17 mouse cellular contexts compared by ENCODE assay signal in the genomic region with DNA sequence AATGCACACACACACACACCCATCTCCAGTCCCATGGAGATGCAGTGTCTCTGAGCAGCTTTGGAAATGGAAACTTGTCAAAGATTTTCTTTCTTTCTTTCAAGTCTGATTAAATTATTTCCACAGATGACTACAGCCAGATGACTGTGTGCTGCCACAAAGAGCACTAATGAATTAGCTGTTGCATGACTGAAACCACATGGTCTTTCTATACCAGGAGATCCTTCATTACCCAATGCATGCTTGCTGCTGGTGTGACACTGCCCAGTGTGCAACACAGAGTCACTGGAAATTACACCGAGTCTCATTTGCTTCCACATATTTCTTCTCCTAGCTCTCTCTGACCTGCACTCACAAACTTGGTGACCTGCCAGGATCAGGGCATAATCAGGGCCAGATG.
DNase-seq lines count a peak whose midpoint lies in the region; ATAC-seq lines count a peak whose summit lies in the region.
"Had no signal": no experiment of that assay in that cellular context is flagged by ENCODE, and none has a peak within 500 bp of the region (broad histone marks: within the 10 kb centered on the region; RNA-seq: fewer than 3 reads in every experiment).

No protein-coding gene starts in this region.

- 22% methylated on average over 1 of the region's 1 CpGs for WGBS in embryonic facial prominence, embryonic 15.5 days

- no peak overlapping the region for H3K4me2 ChIP-seq in embryonic facial prominence, embryonic 15.5 days (replicated peaks)
- H3K4me2 ChIP-seq: forebrain, embryonic 13.5 days; hindbrain, embryonic 15.5 days; kidney, embryonic 15.5 days had no signal

- no peak overlapping the region for H3K4me3 ChIP-seq in embryonic facial prominence, embryonic 15.5 days (replicated peaks)
- H3K4me3 ChIP-seq: forebrain, embryonic 13.5 days; hindbrain, embryonic 15.5 days; kidney, embryonic 15.5 days had no signal

- 0 out of 2 replicates have a peak, but pooled peaks cover 4% of the 10 kb centered on the region for H3K4me1 ChIP-seq in embryonic facial prominence, embryonic 15.5 days
- H3K4me1 ChIP-seq: forebrain, embryonic 13.5 days; hindbrain, embryonic 15.5 days; kidney, embryonic 15.5 days had no signal

- 0 out of 2 replicates have a peak overlapping the region, but pooled peaks have one; percentile 22 for H3K27ac ChIP-seq in embryonic facial prominence, embryonic 15.5 days (replicated peaks)
- H3K27ac ChIP-seq: forebrain, embryonic 13.5 days; hindbrain, embryonic 15.5 days; kidney, embryonic 15.5 days; macrophage had no signal

- peak; percentile 5 for DNase-seq in ovary, adult 18-20 months (ENCODE audit: low spot score)
- DNase-seq in ovary, postnatal 10 days (ENCODE audit: low spot score): no peak
- peak; percentile 22 for DNase-seq in lung, postnatal 10 days
- no peak for DNase-seq in urinary bladder, adult 2 months (ENCODE audit: low spot score)
- no peak for DNase-seq in adrenal gland, adult 18-20 months (ENCODE audit: low spot score in 2 of 2)
- DNase-seq: adrenal gland, postnatal 14 days; cerebellum, adult 9-11 months; heart, postnatal 10 days; midbrain, embryonic 14.5 days; thymus, adult 18-20 months had no signal

- no peaks in the 10 kb centered on the region for H3K27me3 ChIP-seq in embryonic facial prominence, embryonic 15.5 days
- H3K27me3 ChIP-seq: forebrain, embryonic 13.5 days; hindbrain, embryonic 15.5 days; kidney, embryonic 15.5 days had no signal

- H3K9me3 ChIP-seq in embryonic facial prominence, embryonic 15.5 days (replicated peaks): no peaks in the 10 kb centered on the region
- H3K9me3 ChIP-seq: forebrain, embryonic 13.5 days; hindbrain, embryonic 15.5 days; kidney, embryonic 15.5 days had no signal

- no peaks in the 10 kb centered on the region for H3K36me3 ChIP-seq in embryonic facial prominence, embryonic 15.5 days
- H3K36me3 ChIP-seq: G1E; hindbrain, embryonic 15.5 days; kidney, embryonic 15.5 days had no signal

- ATAC-seq in embryonic facial prominence, embryonic 15.5 days (ENCODE audit: insufficient number of reproducible peaks, low FRiP score, low TSS enrichment, low read depth): peak; percentile 78; the same call in 1 of the 2 replicates
- no peak for ATAC-seq in granulocyte monocyte progenitor cell, adult 5-6 weeks (replicated peaks; ENCODE audit: poor library complexity, severe bottlenecking)
- ATAC-seq: forebrain, embryonic 13.5 days had no signal

- no peak overlapping the region for H3K9ac ChIP-seq in embryonic facial prominence, embryonic 15.5 days
- H3K9ac ChIP-seq: forebrain, embryonic 13.5 days; hindbrain, embryonic 15.5 days; kidney, embryonic 15.5 days had no signal

Comparison
In these comparisons a context has a peak if more than half of its experiments do, and no peak if none do; other contexts are left out.
1. DNase-seq: peak in ovary, adult 18-20 months (single experiment) and lung, postnatal 10 days (single experiment); none in ovary, postnatal 10 days (single experiment), urinary bladder, adult 2 months (single experiment) and adrenal gland, adult 18-20 months (0 of 2).